Mouse (Mus musculus): ENCODE measurements around the gene Tll1. TPM values are rescaled to one million over a fixed set of nuclear protein-coding genes. Genes with fewer than 3 reads are reported as not detected.

The Tll1 gene
- polyA plus RNA-seq, 1 experiment from 2014 or later = 2.6 TPM

GRCm38 (mm10) chr8:64187881-64188280, 18.2 kb downstream of the Tll1 start:
- Histone ChIP-seq H3K36me3 (no peaks in the 10 kb centered on the region), H3K27ac (no peak overlapping the region), H3K4me1 (replicated peaks) (no peaks in the 10 kb centered on the region), H3K4me2 (no peak overlapping the region), H3K27me3 (no peaks in the 10 kb centered on the region), H3K9me3 (no peaks in the 10 kb centered on the region), H3K9ac (no peak overlapping the region), H3K4me3 (no peak overlapping the region)
- 33% methylated on average over 2 of the region's 2 CpGs for WGBS
- ATAC-seq (ENCODE audit: low FRiP score) = no peak

- no peaks in the 10 kb centered on the region for H3K36me3 ChIP-seq
- WGBS = 88% methylated on average over 2 of the region's 2 CpGs
- no peak overlapping the region for H3K4me2 ChIP-seq
- H3K9ac ChIP-seq = no peak overlapping the region
- ATAC-seq (ENCODE audit: low FRiP score) = no peak
- no peaks in the 10 kb centered on the region for H3K4me1 ChIP-seq (replicated peaks)
- H3K9me3 ChIP-seq = no peaks in the 10 kb centered on the region
- H3K4me3 ChIP-seq = no peak overlapping the region
- H3K27ac ChIP-seq = no peak overlapping the region
- no peaks in the 10 kb centered on the region for H3K27me3 ChIP-seq
Observed at GRCm38 (mm10) chr8:64176931-64177330, 29.1 kb downstream of the Tll1 start.

GRCm38 (mm10) chr8:64174916-64175315, 31.2 kb downstream of the Tll1 start:
- no peak overlapping the region for H3K27ac ChIP-seq
- H3K4me1 ChIP-seq (replicated peaks) = no peaks in the 10 kb centered on the region
- H3K9me3 ChIP-seq = no peaks in the 10 kb centered on the region
- ATAC-seq (ENCODE audit: low FRiP score) = no peak
- H3K36me3 ChIP-seq = no peaks in the 10 kb centered on the region
- no peak overlapping the region for H3K4me2 ChIP-seq
- 76% methylated on average over 3 of the region's 3 CpGs for WGBS
- no peak overlapping the region for H3K4me3 ChIP-seq
- no peak overlapping the region for H3K9ac ChIP-seq
- H3K27me3 ChIP-seq = no peaks in the 10 kb centered on the region

GRCm38 (mm10) chr8:64173759-64174158, 32.3 kb downstream of the Tll1 start:
- Histone ChIP-seq H3K27ac (no peak overlapping the region), H3K4me2 (no peak overlapping the region), H3K36me3 (no peaks in the 10 kb centered on the region), H3K4me1 (replicated peaks) (no peaks in the 10 kb centered on the region), H3K9ac (no peak overlapping the region), H3K27me3 (no peaks in the 10 kb centered on the region), H3K9me3 (no peaks in the 10 kb centered on the region), H3K4me3 (no peak overlapping the region)
- 82% methylated on average over 2 of the region's 2 CpGs for WGBS
- no peak for ATAC-seq (ENCODE audit: low FRiP score)

GRCm38 (mm10) chr8:64152899-64153891, 52.9 kb downstream of the Tll1 start:
- Histone ChIP-seq H3K4me2 (peak overlapping the region; percentile 17), H3K4me1 (replicated peaks) (peaks cover 14% of the 10 kb centered on the region), H3K4me3 (no peak overlapping the region), H3K9ac (no peak overlapping the region), H3K27ac (peak overlapping the region; percentile 52; the same call in 1 of the 2 replicates), H3K36me3 (no peaks in the 10 kb centered on the region), H3K27me3 (no peaks in the 10 kb centered on the region), H3K9me3 (no peaks in the 10 kb centered on the region)
- peak; percentile 83 for ATAC-seq (ENCODE audit: low FRiP score)
- WGBS = 27% methylated on average over 9 of the region's 9 CpGs

GRCm38 (mm10) chr8:64152216-64152804, 53.8 kb downstream of the Tll1 start:
- peak; percentile 64; the same call in 1 of the 2 replicates for ATAC-seq (ENCODE audit: low FRiP score)
- no peak overlapping the region for H3K4me2 ChIP-seq
- WGBS = 34% methylated on average over 9 of the region's 9 CpGs
- H3K27me3 ChIP-seq = no peaks in the 10 kb centered on the region
- no peaks in the 10 kb centered on the region for H3K9me3 ChIP-seq
- H3K4me3 ChIP-seq = no peak overlapping the region
- peaks cover 14% of the 10 kb centered on the region for H3K4me1 ChIP-seq (replicated peaks)
- H3K36me3 ChIP-seq = no peaks in the 10 kb centered on the region
- no peak overlapping the region; the same call in 1 of the 2 replicates for H3K27ac ChIP-seq
- no peak overlapping the region for H3K9ac ChIP-seq

GRCm38 (mm10) chr8:64136593-64136992, 69.5 kb downstream of the Tll1 start:
- WGBS = 61% methylated on average over 1 of the region's 1 CpGs
- H3K9me3 ChIP-seq = no peaks in the 10 kb centered on the region
- ATAC-seq (ENCODE audit: low FRiP score) = no peak
- no peaks in the 10 kb centered on the region for H3K4me1 ChIP-seq (replicated peaks)
- no peaks in the 10 kb centered on the region for H3K27me3 ChIP-seq
- no peak overlapping the region for H3K9ac ChIP-seq
- no peak overlapping the region for H3K4me2 ChIP-seq
- H3K36me3 ChIP-seq = no peaks in the 10 kb centered on the region
- no peak overlapping the region for H3K27ac ChIP-seq
- no peak overlapping the region for H3K4me3 ChIP-seq

GRCm38 (mm10) chr8:64107190-64107589, 98.9 kb downstream of the Tll1 start:
- Histone ChIP-seq H3K9me3 (no peaks in the 10 kb centered on the region), H3K27me3 (no peaks in the 10 kb centered on the region), H3K4me1 (replicated peaks) (no peaks in the 10 kb centered on the region), H3K36me3 (no peaks in the 10 kb centered on the region), H3K4me3 (no peak overlapping the region), H3K27ac (no peak overlapping the region), H3K4me2 (no peak overlapping the region), H3K9ac (no peak overlapping the region)
- ATAC-seq (ENCODE audit: low FRiP score) = no peak
- WGBS = 67% methylated on average over 2 of the region's 2 CpGs

GRCm38 (mm10) chr8:64073396-64073795, 132.7 kb downstream of the Tll1 start:
- Histone ChIP-seq H3K9me3 (no peaks in the 10 kb centered on the region), H3K9ac (no peak overlapping the region), H3K4me1 (replicated peaks) (no peaks in the 10 kb centered on the region), H3K27ac (no peak overlapping the region), H3K36me3 (no peaks in the 10 kb centered on the region), H3K4me2 (no peak overlapping the region), H3K4me3 (no peak overlapping the region), H3K27me3 (no peaks in the 10 kb centered on the region)
- 85% methylated on average over 2 of the region's 2 CpGs for WGBS
- no peak for ATAC-seq (ENCODE audit: low FRiP score)

- Histone ChIP-seq H3K4me2 (no peak overlapping the region), H3K9me3 (no peaks in the 10 kb centered on the region), H3K9ac (no peak overlapping the region), H3K27me3 (no peaks in the 10 kb centered on the region), H3K36me3 (no peaks in the 10 kb centered on the region), H3K4me3 (no peak overlapping the region), H3K4me1 (replicated peaks) (no peaks in the 10 kb centered on the region), H3K27ac (no peak overlapping the region)
- no peak for ATAC-seq (ENCODE audit: low FRiP score)
- 79% methylated on average over 2 of the region's 2 CpGs for WGBS
Observed at GRCm38 (mm10) chr8:64059867-64060266, 146.2 kb downstream of the Tll1 start.

GRCm38 (mm10) chr8:64057571-64057970, 148.5 kb downstream of the Tll1 start:
- WGBS = 86% methylated on average over 4 of the region's 4 CpGs
- no peak for ATAC-seq (ENCODE audit: low FRiP score)
- no peaks in the 10 kb centered on the region for H3K27me3 ChIP-seq

GRCm38 (mm10) chr8:64048556-64048955, 157.5 kb downstream of the Tll1 start:
- H3K27ac ChIP-seq = no peak overlapping the region
- H3K36me3 ChIP-seq = no peaks in the 10 kb centered on the region
- H3K4me3 ChIP-seq = no peak overlapping the region
- H3K4me2 ChIP-seq = no peak overlapping the region
- no peaks in the 10 kb centered on the region for H3K9me3 ChIP-seq
- WGBS = 46% methylated on average over 3 of the region's 3 CpGs
- H3K27me3 ChIP-seq = no peaks in the 10 kb centered on the region
- H3K9ac ChIP-seq = no peak overlapping the region
- no peak for ATAC-seq (ENCODE audit: low FRiP score)
- H3K4me1 ChIP-seq (replicated peaks) = no peaks in the 10 kb centered on the region; the same call in 1 of the 2 replicates

More at GRCm38 (mm10) chr8:64057571-64057970, 148.5 kb downstream of the Tll1 start:
- H3K27ac ChIP-seq = no peak overlapping the region
- H3K9ac ChIP-seq = no peak overlapping the region
- no peaks in the 10 kb centered on the region for H3K9me3 ChIP-seq
- no peak overlapping the region for H3K4me3 ChIP-seq
- H3K4me2 ChIP-seq = no peak overlapping the region
- H3K36me3 ChIP-seq = no peaks in the 10 kb centered on the region
- H3K4me1 ChIP-seq (replicated peaks) = no peaks in the 10 kb centered on the region
